Mouse (Mus musculus): ENCODE data around the gene Cd63. TPM values are rescaled to one million over a fixed set of nuclear protein-coding genes. Genes with fewer than 3 reads are reported as not detected.

Gene Cd63
- 195 and 196 TPM in 2 replicates for polyA plus RNA-seq (2016; fragmentation: Nextera tagmentation; extraction: Ambion mirVana)

GRCm38 (mm10) chr10:128900698-128901097 lies at the start of gene Cd63:
Gene Cd63, plus strand, starts transcription at chr10:128900989.
- H3K27me3 ChIP-seq (ENCODE audit: low read depth, poor library complexity, severe bottlenecking), result peaks cover 20% of the 10 kb centered on the region
- H3K4me1 ChIP-seq, result peaks cover 9% of the 10 kb centered on the region
- H3K4me3 ChIP-seq, result no peak within 1 kb of the TSS
- H3K27ac ChIP-seq (replicated peaks), result no peak within 1 kb of the TSS
- H3K36me3 ChIP-seq, result no peaks in the 10 kb centered on the region
- no peak for DNase-seq (ENCODE audit: low spot score)
- H3K9me3 ChIP-seq (replicated peaks), result no peaks in the 10 kb centered on the region
- WGBS, result 81% methylated on average over 3 of the region's 3 CpGs

- H3K36me3 ChIP-seq, result peaks cover 79% of the 10 kb centered on the region
- H3K9me3 ChIP-seq (replicated peaks), result no peaks in the 10 kb centered on the region
- no peak overlapping the region for H3K4me3 ChIP-seq
- no peak overlapping the region for H3K27ac ChIP-seq (replicated peaks)
- no peaks in the 10 kb centered on the region for H3K27me3 ChIP-seq (ENCODE audit: low read depth, poor library complexity, severe bottlenecking)
- DNase-seq (ENCODE audit: low spot score), result no peak
- no peaks in the 10 kb centered on the region for H3K4me1 ChIP-seq
Measured at GRCm38 (mm10) chr10:128861176-128861575, 39.6 kb upstream of the Cd63 start.

- Histone ChIP-seq H3K9me3 (replicated peaks) (no peaks in the 10 kb centered on the region), H3K36me3 (peaks cover 80% of the 10 kb centered on the region), H3K4me1 (no peaks in the 10 kb centered on the region), H3K27me3 (ENCODE audit: low read depth, poor library complexity, severe bottlenecking) (no peaks in the 10 kb centered on the region), H3K4me3 (no peak overlapping the region), H3K27ac (replicated peaks) (no peak overlapping the region)
- 85% methylated on average over 3 of the region's 3 CpGs for WGBS
- DNase-seq (ENCODE audit: low spot score), result no peak
Measured at GRCm38 (mm10) chr10:128866042-128866441, 34.7 kb upstream of the Cd63 start.

- Histone ChIP-seq H3K4me1 (no peaks in the 10 kb centered on the region), H3K4me3 (no peak overlapping the region), H3K36me3 (peaks cover 80% of the 10 kb centered on the region), H3K27ac (replicated peaks) (no peak overlapping the region), H3K27me3 (ENCODE audit: low read depth, poor library complexity, severe bottlenecking) (no peaks in the 10 kb centered on the region), H3K9me3 (replicated peaks) (no peaks in the 10 kb centered on the region)
- 81% methylated on average over 1 of the region's 1 CpGs for WGBS
- no peak for DNase-seq (ENCODE audit: low spot score)
Measured at GRCm38 (mm10) chr10:128866518-128866917, 34.3 kb upstream of the Cd63 start.

- DNase-seq (ENCODE audit: low spot score), result no peak
- WGBS, result 91% methylated on average over 3 of the region's 3 CpGs
- H3K4me3 ChIP-seq, result no peak overlapping the region
- H3K27me3 ChIP-seq (ENCODE audit: low read depth, poor library complexity, severe bottlenecking), result no peaks in the 10 kb centered on the region
- H3K27ac ChIP-seq (replicated peaks), result no peak overlapping the region
- H3K4me1 ChIP-seq, result no peaks in the 10 kb centered on the region
- H3K36me3 ChIP-seq, result peaks cover 88% of the 10 kb centered on the region
- H3K9me3 ChIP-seq (replicated peaks), result no peaks in the 10 kb centered on the region
Measured at GRCm38 (mm10) chr10:128870341-128870740, 30.4 kb upstream of the Cd63 start.

- Histone ChIP-seq H3K4me1 (0 out of 2 replicates have a peak, but pooled peaks cover 2% of the 10 kb centered on the region), H3K27me3 (ENCODE audit: low read depth, poor library complexity, severe bottlenecking) (no peaks in the 10 kb centered on the region), H3K36me3 (peaks cover 89% of the 10 kb centered on the region), H3K27ac (replicated peaks) (no peak overlapping the region), H3K4me3 (no peak overlapping the region), H3K9me3 (replicated peaks) (no peaks in the 10 kb centered on the region)
- DNase-seq (ENCODE audit: low spot score), result no peak
Measured at GRCm38 (mm10) chr10:128878291-128878690, 22.5 kb upstream of the Cd63 start.

- H3K9me3 ChIP-seq (replicated peaks), result no peaks in the 10 kb centered on the region
- 85% methylated on average over 2 of the region's 2 CpGs for WGBS
- H3K27me3 ChIP-seq (ENCODE audit: low read depth, poor library complexity, severe bottlenecking), result no peaks in the 10 kb centered on the region
- no peak overlapping the region for H3K4me3 ChIP-seq
- H3K4me1 ChIP-seq, result 0 out of 2 replicates have a peak, but pooled peaks cover 2% of the 10 kb centered on the region
- peaks cover 89% of the 10 kb centered on the region for H3K36me3 ChIP-seq
- H3K27ac ChIP-seq (replicated peaks), result no peak overlapping the region
- DNase-seq (ENCODE audit: low spot score), result no peak
Measured at GRCm38 (mm10) chr10:128878811-128879210, 22.0 kb upstream of the Cd63 start.

GRCm38 (mm10) chr10:128882067-128882466 lies 18.7 kb upstream of the Cd63 start:
- H3K4me1 ChIP-seq, result peaks cover 12% of the 10 kb centered on the region; the same call in 1 of the 2 replicates
- no peaks in the 10 kb centered on the region for H3K9me3 ChIP-seq (replicated peaks)
- H3K27ac ChIP-seq (replicated peaks), result no peak overlapping the region
- peaks cover 90% of the 10 kb centered on the region for H3K36me3 ChIP-seq
- no peak overlapping the region for H3K4me3 ChIP-seq
- WGBS, result 79% methylated on average over 5 of the region's 5 CpGs
- no peak for DNase-seq (ENCODE audit: low spot score)
- no peaks in the 10 kb centered on the region for H3K27me3 ChIP-seq (ENCODE audit: low read depth, poor library complexity, severe bottlenecking)

- peaks cover 59% of the 10 kb centered on the region for H3K4me1 ChIP-seq
Measured at GRCm38 (mm10) chr10:128888941-128889827, 11.6 kb upstream of the Cd63 start.

GRCm38 (mm10) chr10:128889846-128890245 lies 10.9 kb upstream of the Cd63 start:
- Histone ChIP-seq H3K4me3 (peak overlapping the region; percentile 86), H3K36me3 (peaks cover 33% of the 10 kb centered on the region), H3K27me3 (ENCODE audit: low read depth, poor library complexity, severe bottlenecking) (peaks cover 26% of the 10 kb centered on the region), H3K9me3 (replicated peaks) (no peaks in the 10 kb centered on the region), H3K4me1 (peaks cover 59% of the 10 kb centered on the region), H3K27ac (replicated peaks) (peak overlapping the region; percentile 93)
- 18% methylated on average over 1 of the region's 2 CpGs for WGBS
- DNase-seq (ENCODE audit: low spot score), result no peak

More at GRCm38 (mm10) chr10:128888941-128889827, 11.6 kb upstream of the Cd63 start:
- WGBS, result 1% methylated on average over 7 of the region's 7 CpGs
- Histone ChIP-seq H3K27ac (replicated peaks) (peak overlapping the region; percentile 93), H3K9me3 (replicated peaks) (no peaks in the 10 kb centered on the region), H3K36me3 (peaks cover 40% of the 10 kb centered on the region), H3K27me3 (ENCODE audit: low read depth, poor library complexity, severe bottlenecking) (peaks cover 20% of the 10 kb centered on the region), H3K4me3 (peak overlapping the region; percentile 86)
- peak; percentile 83 for DNase-seq (ENCODE audit: low spot score)

- peaks cover 26% of the 10 kb centered on the region for H3K36me3 ChIP-seq
- DNase-seq (ENCODE audit: low spot score), result no peak
- H3K4me1 ChIP-seq, result peaks cover 60% of the 10 kb centered on the region
- under 1% methylated on average over 40 of the region's 40 CpGs for WGBS
- no peaks in the 10 kb centered on the region for H3K9me3 ChIP-seq (replicated peaks)
- H3K4me3 ChIP-seq, result peak overlapping the region; percentile 86
- H3K27me3 ChIP-seq (ENCODE audit: low read depth, poor library complexity, severe bottlenecking), result peaks cover 30% of the 10 kb centered on the region
- peak overlapping the region; percentile 93 for H3K27ac ChIP-seq (replicated peaks)
Measured at GRCm38 (mm10) chr10:128890383-128891295, 10.2 kb upstream of the Cd63 start.

GRCm38 (mm10) chr10:128891296-128892094 lies 9.3 kb upstream of the Cd63 start, which contains the start of gene Gdf11:
Gene Gdf11, minus strand, starts transcription at chr10:128891718.
- WGBS, result 1% methylated on average over 84 of the region's 89 CpGs
- DNase-seq (ENCODE audit: low spot score), result peak; percentile 88

More at GRCm38 (mm10) chr10:128891296-128892094, 9.3 kb upstream of the Cd63 start, which contains the start of gene Gdf11:
- Histone ChIP-seq H3K4me3 (peak within 1 kb of the TSS; percentile 86), H3K9me3 (replicated peaks) (no peaks in the 10 kb centered on the region), H3K27ac (replicated peaks) (peak within 1 kb of the TSS; percentile 93), H3K36me3 (peaks cover 17% of the 10 kb centered on the region), H3K27me3 (ENCODE audit: low read depth, poor library complexity, severe bottlenecking) (peaks cover 38% of the 10 kb centered on the region), H3K4me1 (peaks cover 64% of the 10 kb centered on the region)

Measured in midbrain, embryonic 10.5 days (tissue).